Mouse (Mus musculus): ENCODE results near the gene Pvalb.

GRCm38 (mm10) chr15:78178397-78178796, 27.8 kb downstream of the Pvalb start:
- TF ChIP-seq CTCF (IDR thresholded peaks at IDR 0.05; ENCODE audit: low read depth) (peak; percentile 94), EP300 (IDR thresholded peaks at IDR 0.05; ENCODE audit: low read depth) (no peak)
